Mouse (Mus musculus): ENCODE data around the gene 2210408I21Rik. TPM values are rescaled to one million over a fixed set of nuclear protein-coding genes. Genes with fewer than 3 reads are reported as not detected.

Gene 2210408I21Rik
- total and polyA plus RNA-seq, 2 experiments from 2014 or later: 0.53 to 5.7 TPM

DNA sequence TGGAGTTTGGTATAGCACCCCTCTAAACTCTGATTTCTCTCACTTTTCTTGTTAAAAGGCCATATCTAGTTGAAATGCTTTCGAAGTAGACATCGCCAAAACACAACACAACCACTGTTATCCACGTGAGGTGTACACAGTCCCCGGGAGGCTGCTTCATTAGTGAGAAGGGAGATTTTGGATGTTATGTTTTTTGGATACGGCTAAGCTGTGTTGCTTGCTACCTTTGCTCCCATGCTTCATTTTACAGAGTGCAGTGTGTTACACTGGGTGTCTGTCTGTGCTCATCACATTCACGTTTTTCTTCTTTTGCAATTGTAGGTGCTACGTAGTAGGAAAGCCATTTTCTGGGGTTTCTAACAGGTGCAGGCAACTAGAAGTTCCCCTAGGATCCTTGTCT is 262.3 kb downstream of the 2210408I21Rik start:
- Histone ChIP-seq H3K4me3 (ENCODE audit: low read depth, low read length) (no peak overlapping the region), H3K36me3 (replicated peaks; ENCODE audit: control insufficient read depth, insufficient read depth, low read length) (no peaks in the 10 kb centered on the region), H3K27me3 (ENCODE audit: control insufficient read depth, insufficient read depth, low read length) (no peaks in the 10 kb centered on the region), H3K4me1 (ENCODE audit: control insufficient read depth, insufficient read depth) (no peaks in the 10 kb centered on the region), H3K4me2 (ENCODE audit: low read depth, low read length) (no peak overlapping the region), H3K9ac (replicated peaks; ENCODE audit: low read depth, low read length) (no peak overlapping the region), H3K9me3 (replicated peaks; ENCODE audit: control insufficient read depth, low read length) (no peaks in the 10 kb centered on the region), H3K27ac (ENCODE audit: low read depth) (no peak overlapping the region)
- WGBS: 84% methylated on average over 7 of the region's 7 CpGs
- ATAC-seq (ENCODE audit: insufficient read depth, low read depth) (no peak), DNase-seq (ENCODE audit: low spot score) (no peak)
- TF ChIP-seq EP300 (IDR thresholded peaks at IDR 0.05; ENCODE audit: low read depth) (no peak), CTCF (IDR thresholded peaks at IDR 0.05; ENCODE audit: low read depth) (no peak)

GRCm38 (mm10) chr13:77398477-77398876 is 263.1 kb downstream of the 2210408I21Rik start:
- no peaks in the 10 kb centered on the region for H3K4me1 ChIP-seq (ENCODE audit: control insufficient read depth, insufficient read depth)
- H3K4me3 ChIP-seq (ENCODE audit: low read depth, low read length): no peak overlapping the region
- TF ChIP-seq EP300 (IDR thresholded peaks at IDR 0.05; ENCODE audit: low read depth) (no peak), CTCF (IDR thresholded peaks at IDR 0.05; ENCODE audit: low read depth) (no peak)
- no peak overlapping the region for H3K4me2 ChIP-seq (ENCODE audit: low read depth, low read length)
- no peak for ATAC-seq (ENCODE audit: insufficient read depth, low read depth)
- H3K9me3 ChIP-seq (replicated peaks; ENCODE audit: control insufficient read depth, low read length): no peaks in the 10 kb centered on the region
- H3K27me3 ChIP-seq (ENCODE audit: control insufficient read depth, insufficient read depth, low read length): no peaks in the 10 kb centered on the region
- DNase-seq (ENCODE audit: low spot score): no peak
- 76% methylated on average over 3 of the region's 3 CpGs for WGBS
- no peak overlapping the region for H3K9ac ChIP-seq (replicated peaks; ENCODE audit: low read depth, low read length)
- no peak overlapping the region for H3K27ac ChIP-seq (ENCODE audit: low read depth)
- H3K36me3 ChIP-seq (replicated peaks; ENCODE audit: control insufficient read depth, insufficient read depth, low read length): no peaks in the 10 kb centered on the region

- no peak for ATAC-seq (ENCODE audit: insufficient read depth, low read depth)
- H3K4me3 ChIP-seq (ENCODE audit: low read depth, low read length): no peak overlapping the region
- H3K27me3 ChIP-seq (ENCODE audit: control insufficient read depth, insufficient read depth, low read length): no peaks in the 10 kb centered on the region
- H3K9me3 ChIP-seq (replicated peaks; ENCODE audit: control insufficient read depth, low read length): no peaks in the 10 kb centered on the region
- no peak for DNase-seq (ENCODE audit: low spot score)
- H3K4me1 ChIP-seq (ENCODE audit: control insufficient read depth, insufficient read depth): no peaks in the 10 kb centered on the region
- no peaks in the 10 kb centered on the region for H3K36me3 ChIP-seq (replicated peaks; ENCODE audit: control insufficient read depth, insufficient read depth, low read length)
- peak; percentile 7; the same call in 1 of the 2 replicates for TF ChIP-seq CTCF (IDR thresholded peaks at IDR 0.05; ENCODE audit: low read depth)
- no peak for TF ChIP-seq EP300 (IDR thresholded peaks at IDR 0.05; ENCODE audit: low read depth)
- 68% methylated on average over 2 of the region's 2 CpGs for WGBS
- no peak overlapping the region for H3K27ac ChIP-seq (ENCODE audit: low read depth)
- no peak overlapping the region for H3K9ac ChIP-seq (replicated peaks; ENCODE audit: low read depth, low read length)
- H3K4me2 ChIP-seq (ENCODE audit: low read depth, low read length): no peak overlapping the region
Observed at GRCm38 (mm10) chr13:77400762-77401161, 265.4 kb downstream of the 2210408I21Rik start.

DNA sequence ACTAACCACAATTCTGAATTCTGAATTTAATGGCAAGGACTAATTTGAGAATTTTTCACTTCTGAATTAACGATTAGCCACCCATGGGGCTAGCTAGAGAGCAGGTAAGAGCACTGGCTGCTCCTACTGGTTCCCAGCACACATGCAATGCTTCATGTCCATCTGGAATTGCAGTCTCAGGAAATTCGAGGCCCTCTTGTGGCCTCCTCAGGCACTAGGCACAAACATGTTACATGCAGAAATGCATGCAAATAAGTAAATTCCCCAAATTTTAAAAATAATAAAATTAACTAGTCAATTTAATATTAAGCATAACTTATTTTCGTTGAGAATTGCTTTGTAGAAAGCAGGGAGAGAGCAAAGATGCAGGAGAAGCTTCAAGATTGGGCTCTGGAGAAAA is 273.2 kb downstream of the 2210408I21Rik start:
- WGBS: 69% methylated on average over 3 of the region's 3 CpGs
- no peak overlapping the region for H3K4me2 ChIP-seq (ENCODE audit: low read depth, low read length)
- ATAC-seq (ENCODE audit: insufficient read depth, low read depth): no peak
- no peak overlapping the region for H3K9ac ChIP-seq (replicated peaks; ENCODE audit: low read depth, low read length)
- no peak for TF ChIP-seq EP300 (IDR thresholded peaks at IDR 0.05; ENCODE audit: low read depth)
- TF ChIP-seq CTCF (IDR thresholded peaks at IDR 0.05; ENCODE audit: low read depth): no peak
- no peaks in the 10 kb centered on the region for H3K27me3 ChIP-seq (ENCODE audit: control insufficient read depth, insufficient read depth, low read length)
- H3K36me3 ChIP-seq (replicated peaks; ENCODE audit: control insufficient read depth, insufficient read depth, low read length): no peaks in the 10 kb centered on the region
- no peaks in the 10 kb centered on the region for H3K4me1 ChIP-seq (ENCODE audit: control insufficient read depth, insufficient read depth)
- H3K9me3 ChIP-seq (replicated peaks; ENCODE audit: control insufficient read depth, low read length): no peaks in the 10 kb centered on the region
- H3K4me3 ChIP-seq (ENCODE audit: low read depth, low read length): no peak overlapping the region
- H3K27ac ChIP-seq (ENCODE audit: low read depth): no peak overlapping the region
- DNase-seq (ENCODE audit: low spot score): no peak

- H3K36me3 ChIP-seq (replicated peaks; ENCODE audit: control insufficient read depth, insufficient read depth, low read length): no peaks in the 10 kb centered on the region
- no peak for TF ChIP-seq CTCF (IDR thresholded peaks at IDR 0.05; ENCODE audit: low read depth)
- ATAC-seq (ENCODE audit: insufficient read depth, low read depth) (no peak), DNase-seq (ENCODE audit: low spot score) (no peak)
- H3K4me1 ChIP-seq (ENCODE audit: control insufficient read depth, insufficient read depth): no peaks in the 10 kb centered on the region
- 48% methylated on average over 2 of the region's 2 CpGs for WGBS
- H3K9ac ChIP-seq (replicated peaks; ENCODE audit: low read depth, low read length): no peak overlapping the region
- no peaks in the 10 kb centered on the region for H3K9me3 ChIP-seq (replicated peaks; ENCODE audit: control insufficient read depth, low read length)
- H3K27me3 ChIP-seq (ENCODE audit: control insufficient read depth, insufficient read depth, low read length): no peaks in the 10 kb centered on the region
- H3K27ac ChIP-seq (ENCODE audit: low read depth): no peak overlapping the region
- H3K4me2 ChIP-seq (ENCODE audit: low read depth, low read length): no peak overlapping the region
- H3K4me3 ChIP-seq (ENCODE audit: low read depth, low read length): no peak overlapping the region
Observed at GRCm38 (mm10) chr13:77409804-77410203, 274.5 kb downstream of the 2210408I21Rik start.

DNA sequence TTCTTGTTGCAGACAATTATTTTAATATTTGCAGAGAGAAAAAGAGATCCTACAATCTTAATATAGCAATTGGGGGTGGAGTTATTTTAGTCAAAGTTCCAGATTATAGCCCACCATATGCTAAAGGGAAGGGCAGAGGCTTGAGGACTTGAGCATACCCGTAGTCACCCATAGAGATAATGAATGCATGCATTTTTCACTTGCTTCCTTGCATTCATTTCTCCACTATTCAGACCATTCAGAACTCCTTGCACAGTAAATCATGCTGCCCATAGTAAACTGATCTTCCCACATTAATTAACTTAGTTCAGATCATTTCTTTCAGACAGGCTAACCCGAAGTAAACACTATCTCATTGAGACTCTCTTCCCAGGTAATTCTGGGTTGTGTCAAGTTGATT is 277.5 kb downstream of the 2210408I21Rik start:
- no peak for DNase-seq (ENCODE audit: low spot score)
- Histone ChIP-seq H3K4me2 (ENCODE audit: low read depth, low read length) (no peak overlapping the region), H3K4me1 (ENCODE audit: control insufficient read depth, insufficient read depth) (no peaks in the 10 kb centered on the region), H3K9ac (replicated peaks; ENCODE audit: low read depth, low read length) (no peak overlapping the region), H3K27me3 (ENCODE audit: control insufficient read depth, insufficient read depth, low read length) (no peaks in the 10 kb centered on the region), H3K36me3 (replicated peaks; ENCODE audit: control insufficient read depth, insufficient read depth, low read length) (no peaks in the 10 kb centered on the region), H3K9me3 (replicated peaks; ENCODE audit: control insufficient read depth, low read length) (no peaks in the 10 kb centered on the region), H3K4me3 (ENCODE audit: low read depth, low read length) (no peak overlapping the region), H3K27ac (ENCODE audit: low read depth) (no peak overlapping the region)
- no peak for TF ChIP-seq EP300 (IDR thresholded peaks at IDR 0.05; ENCODE audit: low read depth)
- no peak for TF ChIP-seq CTCF (IDR thresholded peaks at IDR 0.05; ENCODE audit: low read depth)
- ATAC-seq (ENCODE audit: insufficient read depth, low read depth): no peak
- 60% methylated on average over 2 of the region's 2 CpGs for WGBS
